Mouse (Mus musculus) left cerebral cortex, postnatal 36 days (tissue): Measurements from ENCODE around the gene Gprc5b. TPM values are rescaled to one million over a fixed set of nuclear protein-coding genes. Genes with fewer than 3 reads are reported as not detected.
A peak's percentile ranks its signal among the peaks of the same experiment; 100 is the strongest.

Experiments
- DNase-seq, 2 experiments: peaks; one replicate each; pipeline ENCODE4 v3.0.0; 2021 to 2022; ENCODE audit warnings: low spot score in 2 of 2, mixed read lengths in 1 of 2
- intact Hi-C: fragments of 180-260 bp; cut with DNase I; formaldehyde crosslinking; loops from one replicate; pipeline ENCODE4 v1.15.1; 2025
- total RNA-seq, 2 experiments: library from RNA; stranded (reverse); gene quantifications; 2 replicates each; pipeline ENCODE4 v1.2.3; 2021

Gprc5b gene
- 100 to 1,000 TPM in 1 of 2 experiments, 10 to 100 TPM in 1; 92.8 to 104 TPM for total RNA-seq

DNA sequence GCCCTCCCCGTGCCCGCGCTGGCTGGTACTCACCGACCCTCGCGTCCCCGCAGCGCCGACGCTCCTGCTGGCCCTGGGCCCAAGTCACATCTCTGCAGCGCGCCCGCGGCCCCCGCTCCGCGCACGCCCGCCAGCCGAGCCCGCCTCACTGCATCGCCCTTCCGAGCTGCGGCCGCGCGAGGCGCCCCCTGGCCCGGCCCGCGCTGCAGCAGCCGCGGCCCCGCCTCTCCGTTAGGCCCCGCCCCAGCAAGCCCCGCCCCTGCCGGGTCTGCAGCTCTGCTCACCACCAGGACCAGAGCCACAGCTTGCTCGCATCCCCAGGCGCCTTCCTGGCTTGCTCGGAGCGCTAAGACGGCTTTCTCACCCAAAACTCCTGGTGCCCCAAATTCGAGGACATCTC, at the start of gene Gprc5b:
TSS of gene Gprc5b (minus strand) at position 205 of the 400 bp plus-strand sequence.
- intact Hi-C loops: loop anchor here (10.0 kb wide), 1 partner anchor 110 kb away; no protein-coding TSS in a partner anchor
- DNase-seq: peak; percentile 58 to 63

DNA sequence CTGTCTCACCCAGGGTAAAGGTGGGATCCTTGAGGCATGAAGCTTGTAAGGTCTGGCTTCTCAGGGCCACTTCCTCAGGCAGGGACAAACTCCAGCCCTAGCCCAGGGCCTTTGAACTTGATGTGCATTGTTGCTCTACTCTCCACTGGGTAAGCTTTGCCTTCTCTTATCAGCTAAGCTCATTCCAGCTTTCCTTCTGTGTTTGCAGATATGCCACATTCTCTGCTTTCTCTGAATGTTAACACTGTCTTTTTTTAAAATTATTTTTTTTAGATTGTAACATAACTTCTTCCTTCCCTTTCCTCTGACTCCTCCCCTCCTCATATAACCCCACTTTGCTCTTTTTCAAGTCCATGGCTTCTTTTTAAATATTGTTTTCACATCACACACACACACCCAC, 46.5 kb upstream of the Gprc5b start:
- intact Hi-C loops: no loop called here
- DNase-seq: no peak

DNA sequence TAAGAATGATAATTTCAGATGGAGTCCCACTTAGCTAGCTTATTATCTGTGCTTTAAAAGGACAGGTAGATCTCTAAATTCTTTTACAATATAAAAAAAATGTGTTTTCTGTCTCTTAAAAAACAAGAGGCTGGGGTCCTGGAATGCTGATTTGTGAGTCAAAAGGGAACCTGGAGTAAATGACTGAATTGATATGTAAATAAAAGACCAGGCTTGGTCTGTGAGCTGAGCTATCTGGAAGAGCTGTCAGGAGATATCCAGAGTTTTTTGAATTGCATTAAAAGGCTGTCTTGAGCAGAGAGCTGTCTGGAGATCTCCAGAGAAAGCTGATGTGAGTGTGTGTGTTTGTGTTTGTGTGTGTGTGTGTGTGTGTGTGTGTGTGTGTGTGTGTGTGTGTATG, 42.6 kb upstream of the Gprc5b start:
- no peak for DNase-seq
- intact Hi-C loops: no loop called here

DNA sequence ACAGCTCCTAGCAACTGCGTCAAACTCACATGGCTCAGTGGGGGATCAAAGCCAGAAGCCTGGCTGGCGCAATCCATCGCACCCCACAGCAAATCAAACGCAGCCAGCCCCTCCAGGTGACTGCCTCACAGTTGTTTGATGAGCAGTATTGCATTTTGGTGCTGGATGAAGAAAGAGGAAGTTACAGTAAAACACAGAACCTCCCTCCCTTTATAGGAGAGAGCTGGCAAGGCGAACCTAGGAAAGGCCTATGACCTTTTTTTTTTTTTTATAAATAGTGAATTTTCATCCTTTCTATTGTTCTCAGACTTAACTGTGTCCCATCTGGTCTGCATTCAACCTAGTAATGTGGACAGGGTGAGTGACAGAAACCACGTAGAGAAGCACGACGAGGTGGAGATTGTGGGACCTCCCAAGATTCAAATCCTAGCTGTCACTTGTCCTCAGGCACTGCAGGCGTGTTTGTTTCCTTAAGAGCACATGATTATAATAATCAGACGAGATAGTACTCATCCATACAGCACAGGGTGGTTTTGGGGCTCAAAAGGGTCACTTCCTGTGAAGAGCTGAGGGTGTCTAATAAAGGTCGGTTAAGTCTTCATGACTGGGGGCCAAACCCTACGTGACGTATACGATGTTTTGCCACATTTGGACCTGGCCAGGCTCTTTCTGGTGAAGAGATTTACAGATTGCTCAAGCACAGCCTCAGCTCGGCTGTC, 39.4 kb upstream of the Gprc5b start:
- intact Hi-C loops: no loop called here
- no peak for DNase-seq

DNA sequence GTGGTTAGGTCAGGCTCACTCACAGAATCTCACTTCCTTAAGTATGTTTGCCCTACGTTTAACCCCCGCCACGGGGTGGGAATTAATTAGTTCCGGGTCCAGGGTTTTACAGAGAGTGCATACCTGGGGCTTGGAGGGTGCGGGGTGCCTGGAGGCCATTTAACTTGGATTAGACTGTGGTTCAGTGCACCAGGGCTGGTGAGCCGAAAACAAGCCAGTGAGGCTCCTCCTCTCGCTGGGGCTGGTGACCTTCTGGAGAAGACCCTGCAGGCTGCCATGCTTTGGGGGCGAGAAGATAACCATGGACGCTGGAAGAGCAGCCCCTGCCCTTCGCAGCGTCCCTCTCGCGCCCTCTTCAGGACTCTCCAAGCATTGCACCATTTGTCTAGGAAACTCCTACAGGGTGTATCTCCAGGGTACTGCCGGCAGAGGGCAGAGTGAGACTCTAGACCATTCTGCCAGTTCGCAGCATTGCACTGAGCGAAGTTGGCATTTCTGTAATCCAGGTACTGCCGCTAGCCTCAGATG, 28.4 kb upstream of the Gprc5b start:
- intact Hi-C loops: loop anchor here (1.0 kb wide), 1 partner anchor 404 kb away; no protein-coding TSS in a partner anchor
- peak; percentile 55 to 61 for DNase-seq

DNA sequence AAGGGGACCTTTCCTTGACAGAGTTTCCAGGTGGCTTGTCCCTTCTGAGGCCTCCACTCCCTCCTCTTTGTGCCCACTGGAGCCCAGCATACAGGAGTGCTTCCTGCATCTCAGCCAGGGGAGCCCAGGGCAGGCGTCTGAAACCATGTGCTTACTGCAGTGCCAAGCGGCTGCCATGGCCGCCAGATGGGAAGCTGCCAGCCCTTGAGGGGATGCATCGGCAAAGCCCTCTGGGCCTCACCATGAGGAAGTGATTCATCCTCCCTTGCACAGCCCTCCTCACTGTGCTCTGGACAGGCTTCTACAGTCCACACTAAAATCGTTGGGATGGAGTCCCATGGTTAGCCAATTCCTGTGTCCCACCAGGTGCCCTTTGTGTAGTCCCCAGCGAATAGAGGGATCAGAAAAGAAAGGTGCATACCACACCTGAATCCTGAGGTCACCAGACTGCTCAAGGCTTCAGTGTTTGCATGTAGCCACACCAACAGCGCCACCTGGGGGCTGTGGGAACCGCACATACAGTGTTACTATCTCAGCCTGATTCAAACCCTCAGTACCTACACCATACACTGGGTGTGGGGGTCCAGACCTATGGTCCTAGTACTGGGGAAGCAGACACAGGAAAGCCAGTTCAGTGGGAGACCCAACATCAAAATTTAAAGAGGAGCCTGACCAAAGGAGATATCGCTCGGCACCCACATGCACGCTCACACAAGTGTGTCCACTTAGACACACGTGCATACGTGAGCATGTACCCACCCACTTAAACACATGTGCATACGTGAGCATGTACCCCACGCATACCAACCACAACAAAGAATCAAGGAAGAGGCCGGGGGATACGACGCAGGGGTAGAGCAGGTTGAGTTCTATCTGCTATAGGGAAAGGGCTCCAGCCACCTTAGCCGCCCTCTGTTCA, 27.5 kb upstream of the Gprc5b start:
- DNase-seq: no peak
- intact Hi-C loops: loop anchor here (1.0 kb wide), 1 partner anchor 405 kb away; no protein-coding TSS in a partner anchor

DNA sequence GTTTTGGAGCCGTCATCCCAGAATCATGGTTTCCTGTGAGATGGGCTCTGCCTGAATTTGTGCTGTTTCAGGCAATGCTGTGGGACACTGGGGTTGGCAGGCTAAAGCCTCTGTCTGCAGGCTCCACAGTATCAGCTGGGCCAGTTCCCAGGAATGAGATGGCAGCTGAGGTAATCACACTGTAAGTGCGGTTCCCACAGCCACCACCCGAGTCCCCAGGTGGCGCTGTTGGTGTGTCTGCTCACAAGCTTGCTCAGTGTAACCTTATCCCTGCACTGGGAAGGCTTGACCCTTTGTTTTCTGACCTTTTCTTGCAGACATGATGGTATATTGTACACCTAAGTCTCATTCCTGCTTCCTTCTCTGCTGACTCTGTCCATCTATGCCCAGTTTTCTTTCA, 24.5 kb upstream of the Gprc5b start:
- intact Hi-C loops: loop anchor here (10.0 kb wide), 1 partner anchor 495 kb away; the partner anchor contains the start of gene Acsm5
- no peak for DNase-seq

DNA sequence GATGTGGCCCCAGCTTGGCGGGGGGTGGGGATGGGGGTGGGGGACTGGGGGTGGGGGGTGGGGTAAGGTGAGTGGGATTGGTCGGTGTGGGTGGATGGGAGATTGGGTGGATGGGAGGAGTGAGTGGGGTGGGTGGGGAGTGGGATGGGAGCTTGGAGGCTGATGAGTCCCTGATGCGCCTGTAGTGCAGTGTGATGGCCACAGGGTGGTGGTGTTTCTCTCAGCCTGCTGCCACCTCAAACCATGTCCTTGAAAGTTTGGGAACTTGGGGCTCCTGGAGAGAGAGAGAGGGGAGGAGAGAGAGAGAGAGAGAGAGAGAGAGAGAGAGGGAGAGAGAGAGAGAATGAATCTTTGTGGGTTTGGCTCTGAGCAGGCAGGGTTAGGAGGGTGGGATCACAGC, 20.7 kb upstream of the Gprc5b start:
- intact Hi-C loops: loop anchor here (2.0 to 10.0 kb wide), 2 partner anchors 427 to 499 kb away; partner anchors contain the start of gene Acsm5
- no peak for DNase-seq

DNA sequence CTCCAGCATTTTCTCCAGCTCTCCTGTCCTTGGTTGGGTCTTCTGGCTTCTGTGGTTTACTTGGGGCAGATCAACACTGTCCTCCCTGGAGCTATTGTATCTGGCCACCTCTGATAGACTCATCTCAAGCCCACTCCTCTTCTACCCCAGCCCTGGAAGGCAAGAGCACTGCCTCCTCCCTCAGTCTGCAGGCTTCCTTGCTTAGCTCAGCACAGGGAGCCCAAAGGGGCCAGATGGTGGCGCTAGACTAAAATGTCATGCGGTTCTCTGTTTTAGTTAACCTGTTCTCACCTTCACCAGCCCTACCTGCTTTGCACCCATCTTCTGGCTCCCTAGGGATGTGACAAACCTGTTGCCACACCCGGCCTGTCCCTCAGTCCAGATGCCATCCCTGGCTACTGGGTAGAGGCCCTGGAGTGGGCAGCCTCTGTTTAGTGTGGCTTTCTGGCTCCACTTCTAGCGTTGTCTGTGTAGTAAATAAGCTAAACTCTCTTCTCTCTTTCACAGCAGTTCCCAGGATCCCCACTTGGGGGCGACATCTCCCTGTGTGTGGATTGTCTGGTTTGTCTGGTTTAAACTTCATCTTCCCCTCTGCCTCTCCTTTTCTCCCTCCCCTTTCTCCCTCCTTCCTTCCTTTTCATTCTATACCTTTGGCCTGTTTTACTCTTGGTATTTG, 16.0 kb upstream of the Gprc5b start:
- intact Hi-C loops: loop anchor here (10.0 kb wide), 1 partner anchor 504 kb away; the partner anchor contains the start of gene Acsm5
- DNase-seq: peak; percentile 52 to 76

DNA sequence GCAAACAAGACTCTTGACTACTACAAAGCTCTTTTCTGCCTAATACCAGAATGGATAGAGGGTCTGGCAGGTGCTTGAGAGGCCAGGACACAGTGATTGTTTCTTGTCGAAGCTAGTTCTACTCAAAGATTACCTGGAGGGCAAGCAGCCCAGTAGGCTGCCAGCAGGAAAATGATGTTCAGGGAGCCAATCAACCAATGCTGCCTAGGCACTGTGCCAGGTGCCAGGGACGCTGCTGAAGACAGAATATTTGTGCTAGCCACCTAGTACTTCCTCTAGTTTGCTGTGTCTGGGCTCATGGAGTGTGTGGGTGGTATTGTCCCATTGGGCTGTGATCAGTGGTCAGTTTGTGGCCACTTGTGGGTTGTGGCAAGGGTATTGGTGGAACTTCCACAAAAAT, 7.5 kb upstream of the Gprc5b start:
- no peak for DNase-seq
- intact Hi-C loops: no loop called here

DNA sequence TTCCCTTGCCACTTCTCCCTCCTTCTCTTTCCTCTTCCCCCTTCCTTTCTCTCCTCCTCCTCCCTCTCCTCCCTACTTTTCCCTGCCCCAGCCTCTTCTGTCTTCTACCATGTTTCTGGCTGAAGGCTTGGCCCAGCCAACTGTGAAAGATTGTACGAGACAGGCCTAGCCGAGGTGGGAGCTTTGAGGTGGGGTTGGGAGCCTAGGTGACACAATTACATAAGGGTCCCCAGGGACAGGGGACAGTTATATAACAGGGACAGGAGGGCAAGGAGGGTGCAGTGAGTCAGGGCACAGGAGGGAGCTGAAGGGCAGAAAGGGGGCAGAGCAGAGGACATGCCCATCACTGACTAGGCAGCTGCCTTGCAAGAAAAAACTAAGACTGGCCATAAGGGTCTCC, 7.0 kb upstream of the Gprc5b start:
- intact Hi-C loops: no loop called here
- no peak for DNase-seq

DNA sequence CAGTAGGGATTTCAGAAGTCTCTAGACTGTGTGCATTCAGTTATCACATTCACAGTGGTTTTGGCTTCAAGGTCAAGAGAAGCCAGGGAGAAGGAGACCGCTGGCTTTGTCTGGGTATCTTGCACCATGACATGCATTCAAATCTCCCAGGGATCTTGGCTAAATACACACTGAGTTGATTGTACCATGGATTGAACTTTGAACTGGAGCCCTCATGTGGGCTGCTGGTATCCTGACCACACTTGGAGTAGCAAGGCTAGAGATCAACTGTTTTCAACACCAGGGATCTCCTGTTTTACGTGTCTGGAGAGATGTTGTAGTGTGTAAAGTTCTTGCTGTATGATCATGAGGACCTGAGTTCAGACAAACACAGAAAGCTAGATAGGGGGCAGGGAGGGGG, 4.8 kb upstream of the Gprc5b start:
- intact Hi-C loops: loop anchor here (10.0 kb wide), 1 partner anchor 115 kb away; no protein-coding TSS in a partner anchor
- no peak for DNase-seq

DNA sequence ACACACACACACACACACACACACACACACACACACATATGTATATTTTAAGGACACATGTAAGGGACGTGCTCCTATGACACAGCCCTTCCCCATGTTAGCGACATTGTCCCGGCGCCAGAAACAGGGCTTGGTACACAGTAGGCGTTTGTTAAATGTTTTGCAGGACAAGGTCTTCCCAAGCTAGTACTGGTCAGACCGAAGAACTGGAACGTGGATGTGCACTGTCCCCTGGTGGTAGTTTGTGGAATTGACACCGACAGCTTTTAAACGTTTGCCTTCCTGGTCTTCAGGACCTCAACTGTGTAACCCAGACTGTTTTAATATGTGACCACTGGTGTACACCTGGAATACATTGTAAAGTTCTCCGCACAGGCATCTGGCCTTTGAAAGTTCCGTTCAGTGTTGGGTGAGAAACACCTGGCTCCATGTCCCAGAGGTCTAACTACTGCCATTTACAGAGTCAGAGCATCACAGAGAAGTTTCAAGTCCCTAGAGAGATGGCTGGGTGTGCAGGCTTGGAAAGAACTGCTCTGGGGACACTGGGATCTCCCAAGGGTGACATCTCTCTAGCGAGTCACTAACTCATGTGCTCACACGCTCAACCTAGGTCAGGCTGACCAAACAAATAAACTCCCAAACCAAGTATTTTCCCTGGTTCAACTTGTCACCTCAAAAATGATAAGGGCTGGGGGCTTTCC, 1.3 kb upstream of the Gprc5b start:
- intact Hi-C loops: loop anchor here (1.0 to 10.0 kb wide), 2 partner anchors 111 to 230 kb away; no protein-coding TSS in a partner anchor
- DNase-seq: peak; percentile 69 to 84

DNA sequence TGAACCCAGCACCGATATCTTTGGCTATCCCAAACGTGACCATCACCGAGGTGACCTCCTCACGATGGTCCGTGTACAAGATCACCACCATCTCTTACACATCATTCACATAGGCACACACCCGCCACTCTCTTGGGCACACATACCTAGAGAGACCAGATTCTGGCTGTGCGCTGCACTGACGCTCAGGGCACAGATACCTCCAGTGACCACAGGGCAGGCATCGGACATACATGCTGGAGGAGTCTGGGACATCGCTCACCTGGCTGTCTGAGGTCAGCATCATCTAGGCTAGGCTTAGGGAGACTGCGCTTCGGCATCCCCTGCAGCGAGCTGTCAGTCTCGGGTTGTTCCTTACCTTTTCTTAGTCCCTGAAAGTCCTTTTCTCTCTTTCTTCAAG, 660 bp upstream of the Gprc5b start:
- no peak for DNase-seq
- intact Hi-C loops: loop anchor here (1.0 to 10.0 kb wide), 2 partner anchors 111 to 229 kb away; no protein-coding TSS in a partner anchor

DNA sequence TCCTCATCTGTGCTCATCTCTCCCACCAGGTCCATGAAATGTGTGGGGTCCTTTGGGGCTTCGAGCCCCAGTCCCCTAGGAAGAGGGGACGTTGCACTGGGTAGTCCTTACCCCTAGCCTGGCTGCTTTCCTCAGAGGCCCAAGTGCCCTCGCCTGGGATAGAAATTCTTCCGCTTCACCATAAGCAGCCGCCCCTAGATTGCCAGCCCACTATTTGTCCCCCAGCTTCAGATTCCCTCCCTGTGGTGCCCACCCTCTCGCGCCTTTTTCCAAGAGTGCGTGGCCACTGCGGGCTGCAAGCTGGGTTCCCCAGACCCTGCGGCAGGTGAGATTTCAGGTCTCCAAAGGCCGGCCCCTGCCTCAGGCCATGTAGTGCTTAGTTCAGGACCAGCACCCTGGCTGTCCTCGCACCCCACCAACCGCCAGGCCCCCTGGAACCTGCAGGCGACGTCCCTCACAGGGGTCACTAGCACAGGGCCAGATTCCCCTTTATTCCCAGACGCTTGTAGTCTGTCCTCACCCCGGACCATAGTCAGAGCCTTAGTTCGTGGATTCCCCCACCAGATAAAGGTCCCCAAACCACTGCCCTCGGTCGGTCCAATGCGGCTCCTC, 674 bp downstream of the Gprc5b start:
- intact Hi-C loops: loop anchor here (5.0 to 10.0 kb wide), 2 partner anchors 37 to 110 kb away; no protein-coding TSS in a partner anchor
- DNase-seq: no peak

DNA sequence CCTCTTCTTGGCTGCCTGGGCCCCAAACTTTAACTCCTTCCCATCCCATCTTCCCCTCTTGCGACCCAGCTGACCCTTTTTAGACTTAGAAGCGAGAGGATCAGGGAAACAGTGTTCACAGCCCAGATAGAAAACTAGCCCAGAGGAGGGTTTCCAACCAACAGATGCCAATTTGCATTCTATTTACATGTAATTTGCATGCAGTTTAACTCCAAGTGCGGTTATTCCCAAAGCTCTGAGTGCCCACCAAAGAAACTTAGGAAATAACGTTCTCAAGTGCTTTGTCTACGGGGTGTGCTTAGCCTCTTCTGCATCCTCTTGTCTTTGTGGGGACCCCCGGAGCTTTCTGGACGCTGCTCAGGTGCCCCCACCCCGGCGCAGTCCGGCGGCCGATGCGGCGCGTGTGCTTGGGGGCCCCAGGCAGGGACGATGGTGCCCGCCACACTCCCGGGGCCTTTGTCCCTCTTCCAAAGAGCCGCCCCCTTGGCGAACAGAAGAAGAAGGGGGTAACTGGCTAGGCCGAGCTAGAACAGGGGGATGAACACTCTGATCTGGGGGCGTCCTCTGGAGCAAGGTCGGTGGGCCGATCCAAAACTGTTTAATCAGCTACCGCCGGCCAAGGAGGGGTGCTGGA, 1.3 kb downstream of the Gprc5b start:
- intact Hi-C loops: loop anchor here (2.0 to 10.0 kb wide), 3 partner anchors 36 to 139 kb away; partner anchors contain the start of gene Iqck
- no peak for DNase-seq

DNA sequence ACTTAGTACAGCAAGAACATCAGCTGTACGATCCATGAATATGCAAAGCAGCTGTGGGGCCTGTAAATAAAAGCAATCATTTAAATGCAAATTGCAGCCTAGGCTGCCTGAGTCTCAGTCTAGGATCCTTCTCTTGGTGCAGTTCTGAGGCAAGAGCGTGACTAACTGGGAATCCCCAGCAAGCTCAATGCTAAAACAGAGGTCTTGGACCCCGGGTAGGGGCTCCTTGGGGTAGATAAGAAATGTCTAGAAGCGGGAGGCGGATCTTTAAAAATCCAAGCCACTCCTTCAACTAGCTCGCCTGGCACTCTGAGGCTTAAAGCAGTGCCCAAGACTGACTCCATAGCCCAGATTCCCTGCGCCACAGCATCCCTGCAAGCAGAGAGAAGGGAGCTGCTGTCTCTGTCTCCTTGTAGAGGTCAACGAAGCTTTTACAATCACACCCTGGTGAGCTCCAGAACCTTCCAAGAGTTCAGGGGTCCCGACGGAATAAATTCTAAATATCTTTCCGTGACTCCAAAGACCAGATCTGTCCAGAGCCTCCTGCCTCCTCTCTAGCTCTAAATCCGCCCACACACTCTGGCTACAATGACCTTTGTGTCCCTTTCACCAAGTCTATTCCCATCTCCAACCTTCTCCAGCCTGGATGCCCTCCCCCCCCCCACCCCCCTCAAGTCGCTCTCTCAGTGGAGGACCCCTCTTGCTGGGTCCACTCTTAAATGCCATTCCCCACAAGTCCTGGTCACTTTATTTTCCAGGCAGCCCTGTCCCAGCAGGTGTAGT, 2.2 kb downstream of the Gprc5b start:
- no peak for DNase-seq
- intact Hi-C loops: loop anchor here (2.0 to 10.0 kb wide), 3 partner anchors 36 to 138 kb away; partner anchors contain the start of gene Iqck
